Mouse (Mus musculus): Measurements from ENCODE around the gene Slc4a2. TPM values are rescaled to one million over a fixed set of nuclear protein-coding genes. Genes with fewer than 3 reads are reported as not detected.

Gene Slc4a2
- polyA plus RNA-seq, 1 experiment: 84.6 TPM

DNA sequence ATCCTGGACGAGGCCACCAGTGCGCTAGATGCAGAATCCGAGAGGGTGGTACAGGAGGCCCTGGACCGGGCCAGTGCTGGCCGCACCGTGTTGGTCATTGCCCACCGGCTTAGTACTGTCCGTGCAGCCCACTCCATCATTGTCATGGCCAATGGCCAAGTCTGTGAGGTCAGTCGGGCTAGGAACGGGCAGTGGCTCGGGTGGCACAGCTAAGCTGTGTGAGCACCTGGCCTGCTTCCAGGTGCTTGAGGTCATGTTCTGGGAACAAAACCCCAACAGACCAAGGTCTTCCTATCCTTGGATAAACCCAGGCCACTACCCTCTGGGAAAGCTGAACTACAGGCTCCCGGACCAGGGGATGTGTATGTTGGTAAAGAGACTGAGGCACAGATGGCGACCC lies 15.0 kb upstream of the Slc4a2 start:
- TF ChIP-seq CTCF (IDR thresholded peaks at IDR 0.05; ENCODE audit: insufficient read depth, low read length) (no peak), POLR2A (IDR thresholded peaks at IDR 0.05; ENCODE audit: borderline replicate concordance, extremely low read depth, low read depth, low read length) (no peak)
- H3K4me1 ChIP-seq (ENCODE audit: control insufficient read depth, insufficient read depth, low read length): no peaks in the 10 kb centered on the region
- DNase-seq: no peak
- H3K4me3 ChIP-seq (replicated peaks; ENCODE audit: extremely low read depth, low read depth, low read length): no peak overlapping the region
- WGBS: 74% methylated on average over 13 of the region's 13 CpGs

DNA sequence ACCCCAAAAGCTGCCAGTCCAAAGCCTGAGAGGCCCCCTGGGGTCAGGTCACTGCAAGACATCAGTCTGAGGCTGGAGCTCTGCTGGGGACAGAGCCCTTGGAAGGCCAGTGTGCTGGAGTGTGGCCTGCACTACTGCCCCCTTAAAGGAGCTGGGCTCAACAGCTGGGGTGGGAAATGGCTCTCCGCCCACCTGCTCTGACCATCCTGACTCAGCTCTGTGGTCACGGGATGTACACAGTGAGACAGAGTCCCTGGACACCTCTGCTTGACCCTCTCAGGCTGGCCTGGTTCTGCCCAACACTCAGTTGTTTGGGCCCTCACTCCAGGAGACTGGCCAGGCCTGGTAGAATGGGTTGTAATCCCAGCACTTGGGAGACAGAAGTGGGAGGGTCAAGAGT lies 14.2 kb upstream of the Slc4a2 start:
- Histone ChIP-seq H3K4me1 (ENCODE audit: control insufficient read depth, insufficient read depth, low read length) (no peaks in the 10 kb centered on the region), H3K4me3 (replicated peaks; ENCODE audit: extremely low read depth, low read depth, low read length) (no peak overlapping the region)
- WGBS: 83% methylated on average over 2 of the region's 2 CpGs
- TF ChIP-seq POLR2A (IDR thresholded peaks at IDR 0.05; ENCODE audit: borderline replicate concordance, extremely low read depth, low read depth, low read length) (no peak), CTCF (IDR thresholded peaks at IDR 0.05; ENCODE audit: insufficient read depth, low read length) (no peak)
- DNase-seq: no peak

DNA sequence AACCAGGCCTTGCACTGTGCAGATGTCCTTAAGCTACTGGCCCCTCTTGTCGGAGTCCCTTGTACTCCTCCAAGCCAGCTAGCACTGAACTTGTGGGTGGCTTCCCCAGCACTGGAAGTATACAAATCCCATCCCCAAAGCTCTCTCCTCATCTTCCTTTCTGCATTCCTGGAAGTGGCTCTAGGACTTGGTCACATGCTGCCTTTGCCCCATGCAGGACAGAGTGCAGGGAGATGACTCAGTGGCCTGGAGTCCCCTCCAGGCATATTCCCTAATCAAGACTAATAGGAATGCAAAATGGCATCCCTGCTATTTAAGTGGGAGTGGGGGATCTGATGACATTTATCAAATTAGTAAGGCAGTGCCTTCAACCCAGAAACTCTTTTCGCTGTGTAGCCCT lies 11.6 kb upstream of the Slc4a2 start:
- no peak for DNase-seq
- 88% methylated on average over 2 of the region's 2 CpGs for WGBS
- TF ChIP-seq POLR2A (IDR thresholded peaks at IDR 0.05; ENCODE audit: borderline replicate concordance, extremely low read depth, low read depth, low read length) (no peak), CTCF (IDR thresholded peaks at IDR 0.05; ENCODE audit: insufficient read depth, low read length) (no peak)
- no peak overlapping the region for H3K4me3 ChIP-seq (replicated peaks; ENCODE audit: extremely low read depth, low read depth, low read length)
- no peaks in the 10 kb centered on the region; the same call in 1 of the 2 replicates for H3K4me1 ChIP-seq (ENCODE audit: control insufficient read depth, insufficient read depth, low read length)

DNA sequence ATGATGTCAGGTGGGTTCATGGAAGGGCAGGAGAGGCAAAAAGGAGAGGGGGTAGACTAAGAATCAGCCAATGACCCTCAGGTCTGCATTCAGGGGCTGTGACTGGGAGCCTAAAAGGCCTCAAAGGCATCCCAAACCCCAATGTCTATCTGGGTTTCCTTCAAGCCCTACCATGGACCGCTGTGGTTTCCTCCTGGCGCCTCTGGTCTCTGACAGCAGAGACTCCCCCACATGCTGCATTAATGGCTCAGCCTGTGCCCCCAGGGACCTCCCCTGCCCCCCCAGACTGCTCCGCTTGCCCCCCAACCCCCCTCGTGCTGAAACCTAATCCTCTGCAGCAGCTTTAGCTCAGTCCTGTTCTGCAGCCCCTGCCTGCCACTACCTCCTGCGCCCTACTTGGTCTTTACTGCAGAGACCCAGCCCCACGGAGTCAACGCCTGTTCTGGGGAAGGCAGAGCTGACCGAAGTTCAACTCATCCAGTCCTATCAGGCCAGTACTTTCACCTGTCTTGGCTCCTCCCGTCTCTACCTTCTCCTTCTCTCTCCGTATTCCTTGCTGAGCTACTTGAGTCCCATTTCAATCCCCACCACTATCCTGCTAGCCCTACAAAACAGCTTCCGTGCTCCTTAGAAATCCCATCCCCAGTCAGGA lies 10.5 kb upstream of the Slc4a2 start, which contains the start of gene Asic3:
TSS of gene Asic3 (plus strand) at position 351 of the 652 bp plus-strand sequence.
- H3K4me3 ChIP-seq (replicated peaks; ENCODE audit: extremely low read depth, low read depth, low read length): no peak within 1 kb of the TSS
- no peak for DNase-seq
- TF ChIP-seq POLR2A (IDR thresholded peaks at IDR 0.05; ENCODE audit: borderline replicate concordance, extremely low read depth, low read depth, low read length): no peak
- TF ChIP-seq CTCF (IDR thresholded peaks at IDR 0.05; ENCODE audit: insufficient read depth, low read length): no peak
- 46% methylated on average over 11 of the region's 11 CpGs for WGBS
- H3K4me1 ChIP-seq (ENCODE audit: control insufficient read depth, insufficient read depth, low read length): no peaks in the 10 kb centered on the region; the same call in 1 of the 2 replicates

DNA sequence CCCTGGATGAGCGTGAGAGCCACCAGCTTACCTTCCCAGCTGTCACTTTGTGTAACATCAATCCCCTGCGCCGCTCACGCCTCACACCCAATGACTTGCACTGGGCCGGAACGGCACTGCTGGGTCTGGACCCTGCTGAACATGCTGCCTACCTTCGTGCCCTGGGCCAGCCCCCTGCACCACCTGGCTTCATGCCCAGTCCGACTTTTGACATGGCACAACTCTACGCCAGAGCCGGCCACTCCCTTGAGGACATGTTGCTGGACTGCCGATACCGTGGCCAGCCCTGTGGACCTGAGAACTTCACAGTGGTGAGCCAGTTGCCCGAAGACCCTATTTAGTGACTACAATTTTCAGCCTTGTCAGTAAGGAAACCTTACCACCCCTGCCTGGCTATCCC lies 9.7 kb upstream of the Slc4a2 start:
- H3K4me3 ChIP-seq (replicated peaks; ENCODE audit: extremely low read depth, low read depth, low read length): no peak overlapping the region
- TF ChIP-seq CTCF (IDR thresholded peaks at IDR 0.05; ENCODE audit: insufficient read depth, low read length) (no peak), POLR2A (IDR thresholded peaks at IDR 0.05; ENCODE audit: borderline replicate concordance, extremely low read depth, low read depth, low read length) (no peak)
- DNase-seq: no peak
- H3K4me1 ChIP-seq (ENCODE audit: control insufficient read depth, insufficient read depth, low read length): no peaks in the 10 kb centered on the region; the same call in 1 of the 2 replicates
- 73% methylated on average over 13 of the region's 13 CpGs for WGBS

DNA sequence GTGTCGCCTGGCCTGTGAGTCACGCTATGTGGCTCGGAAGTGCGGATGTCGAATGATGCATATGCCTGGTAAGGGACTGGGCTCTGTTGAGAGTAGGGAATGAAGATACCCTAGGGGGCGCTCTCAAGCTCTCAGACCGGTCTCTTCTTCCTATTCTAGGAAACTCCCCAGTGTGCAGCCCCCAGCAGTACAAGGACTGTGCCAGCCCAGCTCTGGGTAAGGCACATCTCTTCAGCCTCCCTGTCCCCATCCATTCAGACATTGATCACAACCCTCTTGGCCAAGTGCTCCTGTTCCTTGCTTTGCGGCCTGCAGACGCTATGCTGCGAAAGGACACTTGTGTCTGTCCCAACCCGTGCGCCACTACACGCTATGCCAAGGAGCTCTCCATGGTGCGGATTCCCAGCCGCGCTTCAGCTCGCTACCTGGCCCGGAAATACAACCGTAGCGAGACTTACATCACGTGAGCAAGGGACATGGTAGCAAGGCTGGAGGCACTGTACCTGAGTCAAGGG lies 7.4 kb upstream of the Slc4a2 start:
- peak overlapping the region; percentile 4 for H3K4me3 ChIP-seq (replicated peaks; ENCODE audit: extremely low read depth, low read depth, low read length)
- H3K4me1 ChIP-seq (ENCODE audit: control insufficient read depth, insufficient read depth, low read length): no peaks in the 10 kb centered on the region; the same call in 1 of the 2 replicates
- peak; percentile 52; the same call in 1 of the 2 replicates for TF ChIP-seq CTCF (IDR thresholded peaks at IDR 0.05; ENCODE audit: insufficient read depth, low read length)
- 0 out of 2 replicates have a peak, but pooled peaks have one; percentile 22 for TF ChIP-seq POLR2A (IDR thresholded peaks at IDR 0.05; ENCODE audit: borderline replicate concordance, extremely low read depth, low read depth, low read length)
- 5% methylated on average over 21 of the region's 21 CpGs for WGBS
- DNase-seq: peak; percentile 70

GRCm38 (mm10) chr5:24417587-24417986 lies 6.0 kb upstream of the Slc4a2 start:
- WGBS: 90% methylated on average over 10 of the region's 10 CpGs

GRCm38 (mm10) chr5:24420381-24420780 lies 3.3 kb upstream of the Slc4a2 start:
- peaks cover 5% of the 10 kb centered on the region for H3K4me1 ChIP-seq (ENCODE audit: control insufficient read depth, insufficient read depth, low read length)
- WGBS: 90% methylated on average over 9 of the region's 9 CpGs
- DNase-seq: no peak

More at GRCm38 (mm10) chr5:24417587-24417986, 6.0 kb upstream of the Slc4a2 start:
- no peak for TF ChIP-seq CTCF (IDR thresholded peaks at IDR 0.05; ENCODE audit: insufficient read depth, low read length)
- no peak for TF ChIP-seq POLR2A (IDR thresholded peaks at IDR 0.05; ENCODE audit: borderline replicate concordance, extremely low read depth, low read depth, low read length)
- Histone ChIP-seq H3K4me1 (ENCODE audit: control insufficient read depth, insufficient read depth, low read length) (peaks cover under 1% of the 10 kb centered on the region), H3K4me3 (replicated peaks; ENCODE audit: extremely low read depth, low read depth, low read length) (no peak overlapping the region)
- no peak for DNase-seq

DNA sequence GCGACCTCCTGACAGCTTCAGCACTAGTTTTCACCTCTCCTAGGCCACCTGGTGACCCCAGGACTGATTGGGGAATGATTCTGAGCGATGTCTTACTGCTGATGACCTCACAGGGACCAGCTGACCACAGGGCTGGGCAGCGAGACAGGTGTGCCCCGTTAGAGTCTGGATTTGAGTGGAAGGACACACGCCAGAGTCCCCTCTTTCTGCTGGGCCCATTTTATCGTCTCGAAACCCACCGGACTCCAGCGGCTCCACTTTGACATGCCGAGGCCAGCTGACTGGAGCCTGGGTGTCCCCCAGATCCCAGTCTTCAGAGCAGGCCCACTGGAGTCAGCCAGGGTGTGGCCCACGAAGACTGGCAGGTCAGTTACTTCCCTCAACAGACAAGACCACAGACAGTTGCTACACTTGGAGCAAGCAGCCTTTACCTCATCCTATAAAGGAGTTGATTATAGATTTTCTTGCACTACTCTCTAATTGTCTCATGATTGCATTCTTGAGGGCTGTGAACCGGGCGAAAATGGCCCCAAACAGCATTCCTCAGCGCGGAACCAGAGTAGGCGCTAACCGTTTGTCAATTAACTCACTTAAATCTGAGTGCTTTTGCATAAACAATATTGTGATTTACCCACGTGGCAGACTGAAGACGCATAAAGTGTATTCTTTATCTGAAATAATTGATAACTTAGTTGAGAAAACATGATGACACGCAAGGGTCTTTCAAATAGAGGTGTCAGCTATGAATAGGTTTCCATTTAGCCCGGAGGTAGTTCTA lies 556 bp downstream of the Slc4a2 start:
- no peak for TF ChIP-seq CTCF (IDR thresholded peaks at IDR 0.05; ENCODE audit: insufficient read depth, low read length)
- no peak for TF ChIP-seq POLR2A (IDR thresholded peaks at IDR 0.05; ENCODE audit: borderline replicate concordance, extremely low read depth, low read depth, low read length)
- H3K4me3 ChIP-seq (replicated peaks; ENCODE audit: extremely low read depth, low read depth, low read length): peak overlapping the region; percentile 88
- 6% methylated on average over 21 of the region's 21 CpGs for whole genome bisulfite sequencing
- H3K4me1 ChIP-seq (ENCODE audit: control insufficient read depth, insufficient read depth, low read length): peaks cover 17% of the 10 kb centered on the region
- no peak for DNase-seq

More at GRCm38 (mm10) chr5:24420381-24420780, 3.3 kb upstream of the Slc4a2 start:
- H3K4me3 ChIP-seq (replicated peaks; ENCODE audit: extremely low read depth, low read depth, low read length): no peak overlapping the region
- no peak for TF ChIP-seq POLR2A (IDR thresholded peaks at IDR 0.05; ENCODE audit: borderline replicate concordance, extremely low read depth, low read depth, low read length)
- TF ChIP-seq CTCF (IDR thresholded peaks at IDR 0.05; ENCODE audit: insufficient read depth, low read length): no peak

All from lung, adult 2 months (tissue).